Mouse (Mus musculus): ENCODE measurements at regions not wholly inside any gene's neighbourhood (a gene's known extent, or its start where the extent isn't known, plus 50 kb on each side); places are given as distances from the start of the nearest gene placed in this dataset.

GRCm38 (mm10) chr14:46532697-46533096 lies 142.2 kb upstream of the Bmp4 start:
- DNase-seq (ENCODE audit: low read depth, low spot score) = no peak

GRCm38 (mm10) chr14:46530452-46530851 lies 140.0 kb upstream of the Bmp4 start:
- DNase-seq (ENCODE audit: low read depth, low spot score) = no peak

DNA sequence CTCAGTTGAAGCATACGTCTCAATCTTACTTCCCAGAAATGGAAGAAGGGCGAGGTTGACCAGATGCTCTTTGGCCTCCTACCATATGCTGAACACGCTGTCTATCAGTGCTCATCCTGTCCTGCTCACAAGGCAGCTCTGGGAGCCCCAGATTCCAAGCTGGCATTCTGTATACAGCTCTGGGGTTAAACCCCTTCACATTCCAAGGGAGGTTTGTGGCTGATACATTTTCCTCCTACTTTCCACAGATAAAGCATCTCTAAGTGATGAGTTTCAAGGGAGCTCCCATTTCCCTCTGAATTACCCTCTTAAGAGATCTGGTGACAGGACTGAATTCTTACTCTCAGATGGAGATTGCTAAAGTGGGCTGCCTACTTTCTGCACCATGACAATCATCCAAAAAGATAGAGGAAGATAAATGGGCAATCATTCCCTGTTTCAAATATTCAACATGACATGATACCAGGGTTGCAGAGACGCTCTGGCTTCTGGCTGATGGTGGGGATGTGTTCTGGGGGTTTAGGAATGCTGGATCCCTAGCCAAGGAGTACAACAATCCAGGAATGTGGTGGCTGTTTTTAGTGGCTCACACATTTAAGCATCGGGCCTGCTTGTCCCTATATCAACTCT lies 138.7 kb upstream of the Bmp4 start:
- no peak for DNase-seq (ENCODE audit: low read depth, low spot score)

- no peak for DNase-seq (ENCODE audit: low read depth, low spot score)
Observed at GRCm38 (mm10) chr14:46517258-46517657, 126.8 kb upstream of the Bmp4 start.

GRCm38 (mm10) chr14:46516285-46516684 lies 125.8 kb upstream of the Bmp4 start:
- no peak for DNase-seq (ENCODE audit: low read depth, low spot score)

DNA sequence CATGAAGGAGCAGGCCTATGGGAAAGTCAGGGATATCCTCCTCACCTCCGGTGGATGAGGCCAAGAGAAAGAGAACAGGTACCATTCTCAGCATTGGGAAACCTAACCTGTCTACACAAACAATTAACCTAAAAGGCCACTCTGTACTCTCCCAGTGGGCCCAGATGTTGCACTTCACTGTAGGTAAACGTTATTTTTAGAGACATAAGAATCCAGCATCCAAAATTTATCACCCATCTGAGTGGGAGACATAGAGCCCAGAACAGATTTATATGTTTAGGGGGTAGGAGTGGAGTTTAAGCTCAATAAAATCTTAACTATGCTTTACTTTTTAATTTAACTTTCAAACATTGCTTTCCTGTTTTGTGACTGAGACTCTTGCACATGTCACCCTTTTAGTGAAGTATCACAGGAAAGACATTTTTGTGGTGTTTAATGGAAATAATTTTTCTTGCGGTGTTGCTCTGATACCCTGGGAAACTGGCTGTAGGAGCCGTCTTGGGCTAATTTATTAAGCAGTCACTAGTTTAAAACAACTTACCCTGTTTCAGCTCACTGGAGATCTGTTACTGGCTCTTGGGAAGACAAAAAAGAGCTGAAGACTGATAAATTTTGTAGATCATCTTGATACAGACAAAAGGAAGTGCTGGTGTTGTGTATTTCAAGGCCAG lies 123.9 kb upstream of the Bmp4 start:
- DNase-seq (ENCODE audit: low read depth, low spot score) = no peak

DNA sequence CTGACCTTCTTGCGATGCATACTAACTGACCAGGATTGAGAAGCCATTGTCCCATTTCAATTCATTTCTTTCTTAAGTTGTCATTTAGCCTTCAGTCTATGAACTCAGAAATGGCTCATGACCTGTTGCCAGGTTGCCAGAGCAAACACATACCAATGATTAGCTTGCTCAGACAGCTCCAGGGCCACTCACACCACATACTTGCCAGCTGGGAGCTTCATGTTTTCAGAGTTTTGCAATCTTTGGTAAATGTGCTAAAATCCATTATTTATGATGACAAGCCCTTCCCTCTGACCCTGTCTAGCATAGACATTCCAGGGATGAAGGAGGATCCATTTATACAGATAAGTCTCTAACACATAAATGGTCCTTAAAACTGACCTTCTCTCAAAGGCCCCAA lies 121.6 kb upstream of the Bmp4 start:
- DNase-seq (ENCODE audit: low read depth, low spot score) = no peak

GRCm38 (mm10) chr14:46508871-46509270 lies 118.4 kb upstream of the Bmp4 start:
- DNase-seq (ENCODE audit: low read depth, low spot score) = no peak

DNA sequence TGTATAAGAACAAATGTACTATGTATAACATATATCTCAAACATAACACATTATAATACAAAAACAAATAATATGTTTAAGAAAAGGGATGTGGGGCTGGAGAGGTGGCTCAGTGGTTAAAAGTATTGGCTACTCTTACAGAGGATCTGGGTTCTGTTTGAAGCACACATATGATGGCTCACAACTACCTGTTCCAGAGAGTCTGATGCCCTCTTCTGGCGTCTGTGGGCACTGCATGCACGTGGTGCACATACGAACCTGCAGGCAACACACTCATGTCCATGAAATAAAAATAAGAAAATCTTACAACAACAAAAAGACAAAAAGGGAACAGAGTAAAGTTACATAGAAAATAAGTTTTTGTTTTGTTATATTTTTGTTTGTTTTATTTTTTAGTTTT lies 114.8 kb upstream of the Bmp4 start:
- DNase-seq (ENCODE audit: low read depth, low spot score) = no peak

DNA sequence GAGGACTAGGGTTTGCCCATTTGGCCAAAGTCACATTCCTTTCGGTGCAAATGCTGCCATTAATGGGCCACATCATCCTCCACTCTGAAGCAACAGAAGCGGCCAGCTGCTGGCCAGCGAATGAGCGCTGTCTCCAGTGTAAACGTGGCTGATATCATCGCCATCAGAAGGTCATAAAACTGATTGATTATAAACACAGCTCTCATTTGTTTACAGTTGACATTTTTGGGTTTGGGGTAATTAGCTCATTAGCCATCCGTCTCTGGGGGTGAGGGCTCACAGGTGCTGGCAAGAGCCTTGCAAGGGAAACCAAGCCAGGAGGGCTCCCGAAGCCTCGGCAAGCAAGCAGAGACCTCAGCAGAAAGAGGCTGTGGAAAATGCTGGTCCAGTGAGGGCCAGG lies 101.1 kb upstream of the Bmp4 start:
- no peak for DNase-seq (ENCODE audit: low read depth, low spot score)

DNA sequence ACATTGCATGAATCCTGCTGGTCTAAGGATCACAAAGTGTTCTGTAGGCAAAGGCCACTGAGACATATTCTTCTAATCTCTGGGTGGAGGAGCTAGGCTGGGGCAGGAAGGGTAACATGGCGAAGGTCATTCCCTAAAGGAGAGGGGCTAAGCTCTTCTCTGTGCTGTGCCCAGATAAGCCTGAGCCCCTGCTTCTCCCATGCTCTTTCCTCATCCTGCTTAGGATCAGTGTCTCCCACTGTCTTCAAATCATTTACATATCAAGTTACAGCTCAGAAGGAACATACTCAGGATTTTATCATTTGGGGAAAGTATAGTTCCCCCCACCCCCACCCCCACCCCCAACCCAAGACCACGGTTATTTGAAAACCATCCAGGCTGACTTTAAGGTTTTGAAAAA lies 100.7 kb upstream of the Bmp4 start:
- no peak for DNase-seq (ENCODE audit: low read depth, low spot score)

DNA sequence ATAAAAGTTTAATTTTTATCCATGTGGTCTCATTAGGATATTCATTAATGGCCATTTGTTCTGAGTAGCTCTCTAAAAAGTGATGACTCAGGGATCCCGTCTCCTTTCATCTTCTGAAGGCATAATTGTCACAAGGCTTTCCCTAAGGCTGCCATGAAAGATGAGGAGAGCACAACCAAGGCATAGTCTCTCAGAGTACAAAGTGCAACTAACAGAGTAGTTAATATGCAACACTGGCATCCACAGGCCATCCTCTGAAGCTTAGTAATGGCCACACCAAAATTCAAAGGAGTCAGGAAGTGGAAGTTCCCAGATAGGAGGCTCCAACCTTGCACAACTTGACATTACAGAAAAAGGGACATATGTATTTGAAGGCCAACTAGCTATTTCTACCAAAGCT lies 97.1 kb upstream of the Bmp4 start:
- DNase-seq (ENCODE audit: low read depth, low spot score) = no peak

DNA sequence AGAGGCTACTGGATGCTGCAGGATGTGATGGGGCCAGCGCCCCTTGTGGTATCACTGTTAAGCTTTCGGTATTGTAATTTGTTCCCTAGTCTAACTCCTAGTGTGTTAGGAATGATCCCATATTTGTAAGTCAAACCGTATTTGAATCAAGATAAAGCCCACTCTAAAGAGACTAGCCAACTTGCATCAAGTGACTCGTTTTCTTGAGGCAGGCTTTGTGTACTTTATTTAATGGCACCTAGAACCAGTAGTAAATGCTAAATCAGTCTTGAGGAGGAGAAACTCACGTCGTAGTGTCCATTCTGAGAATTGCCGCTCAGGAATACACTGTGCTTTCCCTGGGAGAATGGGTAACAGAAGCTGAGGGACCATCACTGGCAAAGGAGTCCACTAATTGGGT lies 89.9 kb upstream of the Bmp4 start:
- DNase-seq (ENCODE audit: low read depth, low spot score) = no peak

DNA sequence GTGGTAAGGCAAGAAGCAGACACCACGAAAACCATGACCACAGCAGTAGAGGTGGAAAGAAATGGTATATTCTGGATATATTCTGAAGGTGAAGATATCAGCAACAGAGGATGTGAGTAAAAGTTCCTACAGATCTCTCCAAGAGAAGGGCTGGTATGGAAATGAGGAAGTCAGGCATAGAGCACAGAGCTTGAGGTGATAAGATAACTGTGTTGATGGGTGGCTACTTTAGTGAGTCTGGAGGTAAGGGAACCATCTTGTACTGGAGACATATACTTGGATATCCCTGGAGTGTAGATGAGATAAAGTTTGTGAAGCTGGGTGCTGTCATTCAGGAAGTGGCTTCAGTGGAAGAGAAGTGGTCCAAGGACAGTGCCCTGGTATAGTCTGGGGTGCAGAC lies 85.5 kb upstream of the Bmp4 start:
- DNase-seq (ENCODE audit: low read depth, low spot score) = no peak

- DNase-seq (ENCODE audit: low read depth, low spot score) = no peak
Observed at GRCm38 (mm10) chr14:46462967-46463366, 72.5 kb upstream of the Bmp4 start.

- DNase-seq (ENCODE audit: low read depth, low spot score) = no peak
Observed at GRCm38 (mm10) chr14:46461960-46462359, 71.5 kb upstream of the Bmp4 start.

GRCm38 (mm10) chr14:46454500-46454899 lies 64.0 kb upstream of the Bmp4 start:
- no peak for DNase-seq (ENCODE audit: low read depth, low spot score)

DNA sequence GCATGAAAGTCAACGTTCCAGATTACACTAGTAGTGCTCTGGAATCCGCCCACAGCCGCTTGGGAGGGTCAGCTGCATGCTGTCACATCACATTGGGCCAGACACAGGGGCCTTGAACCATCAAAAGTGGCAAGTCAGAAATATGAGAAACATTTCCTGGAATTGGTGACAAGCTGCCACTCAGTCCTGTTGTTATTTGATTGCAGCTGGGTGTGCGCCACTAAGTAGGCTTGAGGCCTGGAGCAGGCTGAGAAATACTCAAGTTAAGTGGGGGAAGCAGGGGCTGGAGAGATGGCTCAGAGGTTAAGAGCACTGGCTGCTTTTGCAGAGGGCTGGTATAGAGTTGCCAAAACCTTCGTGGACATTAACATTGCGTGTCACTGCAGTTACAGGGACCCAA lies 51.2 kb upstream of the Bmp4 start:
- DNase-seq (ENCODE audit: low read depth, low spot score) = no peak
